Mouse (Mus musculus): ENCODE data around the gene Elavl3.

Elavl3 gene

DNA sequence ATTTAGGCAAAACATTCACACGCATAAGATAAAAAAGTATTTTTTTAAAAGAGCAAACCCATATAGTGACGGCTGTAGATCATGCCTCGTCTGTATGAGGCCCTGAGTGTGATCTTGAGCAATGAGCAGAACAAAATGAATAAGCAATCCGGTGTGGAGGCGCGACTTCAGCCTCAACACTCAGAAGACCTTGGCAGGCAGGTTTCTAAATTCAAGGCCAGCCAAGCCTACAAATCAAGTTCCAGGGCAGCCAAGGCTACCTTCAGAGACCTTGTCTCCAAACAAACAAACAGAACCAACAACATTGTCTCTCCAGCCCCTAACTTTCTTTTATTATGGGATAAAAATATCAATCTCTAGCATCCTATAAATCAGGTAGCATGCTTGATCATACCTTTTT, 51.5 kb downstream of the Elavl3 start:
- no peak for TF ChIP-seq GATA4 (IDR thresholded peaks at IDR 0.05; ENCODE audit: insufficient replicate concordance, low read length)

GRCm38 (mm10) chr9:21996178-21996867, 55.5 kb downstream of the Elavl3 start:
- TF ChIP-seq GATA4 (IDR thresholded peaks at IDR 0.05; ENCODE audit: insufficient replicate concordance, low read length) = no peak

DNA sequence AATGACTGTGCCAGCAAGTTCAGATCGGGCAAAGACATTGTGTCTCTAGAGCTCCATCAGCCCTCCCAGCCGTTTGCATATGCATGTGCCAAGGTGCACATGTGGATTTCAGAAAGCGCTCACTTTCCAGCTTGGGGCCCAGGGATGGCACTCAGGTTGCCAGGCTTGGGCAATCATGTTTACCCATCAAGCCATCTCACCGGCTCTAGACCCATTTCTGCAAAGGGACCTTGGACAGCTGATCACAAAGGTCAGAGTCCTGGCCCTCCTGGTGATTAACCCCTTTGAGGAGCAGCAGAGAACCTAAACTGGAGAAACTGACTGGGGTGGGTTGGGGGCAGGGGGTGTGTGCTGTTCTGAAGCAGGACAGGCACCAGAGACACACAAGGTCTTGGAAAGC, 59.6 kb downstream of the Elavl3 start:
- TF ChIP-seq GATA4 (IDR thresholded peaks at IDR 0.05; ENCODE audit: insufficient replicate concordance, low read length) = no peak

DNA sequence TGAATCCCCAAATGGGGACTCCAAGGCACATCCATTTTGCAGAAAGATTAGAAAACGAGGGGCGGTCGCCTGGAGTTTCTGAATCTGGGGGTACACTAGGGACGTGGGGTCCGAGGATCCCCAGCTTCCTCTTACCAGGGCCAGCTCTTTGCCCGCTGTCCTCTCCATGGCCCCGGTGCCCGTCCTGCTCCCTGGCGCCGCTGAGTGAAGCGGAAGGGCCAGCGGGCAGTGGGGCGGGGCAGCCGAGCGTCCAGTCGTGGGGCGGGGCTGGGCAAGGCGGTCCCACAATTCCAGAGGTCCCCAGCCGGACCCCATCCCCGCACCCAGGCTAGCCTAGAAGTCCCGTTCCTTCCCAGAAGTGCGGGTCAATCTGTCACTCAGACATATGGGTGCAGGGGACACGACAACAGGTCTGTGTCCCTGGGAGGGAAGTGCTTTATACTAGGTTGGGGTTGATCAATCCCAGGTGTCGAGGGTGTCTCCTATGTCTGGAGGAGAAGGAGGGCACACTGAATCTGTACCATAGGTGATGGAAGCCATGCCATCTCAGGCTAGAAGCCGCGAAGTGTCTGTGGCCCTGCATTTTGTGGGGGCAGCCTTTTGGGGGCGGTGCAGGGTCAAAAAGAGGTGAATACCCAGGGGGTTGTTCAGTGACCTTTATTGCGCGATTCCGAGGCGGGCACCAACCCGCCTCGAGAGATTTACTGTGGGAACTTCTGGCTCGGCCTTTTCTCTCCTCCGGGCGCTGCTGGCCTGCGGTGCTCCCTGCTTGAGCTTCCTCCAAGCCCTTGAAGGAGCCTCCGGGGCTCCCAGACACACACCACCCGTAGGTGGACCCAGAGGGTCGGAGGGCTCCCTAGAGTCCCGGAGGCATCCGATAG, 62.4 kb downstream of the Elavl3 start, which contains the start of gene Rgl3:
Rgl3 (minus strand) TSS at position 217 of the 881 bp plus-strand sequence.
- TF ChIP-seq GATA4 (IDR thresholded peaks at IDR 0.05; ENCODE audit: insufficient replicate concordance, low read length) = no peak

- TF ChIP-seq GATA4 (IDR thresholded peaks at IDR 0.05; ENCODE audit: insufficient replicate concordance, low read length) = no peak
Observed at GRCm38 (mm10) chr9:21988421-21989101, 63.3 kb downstream of the Elavl3 start.

DNA sequence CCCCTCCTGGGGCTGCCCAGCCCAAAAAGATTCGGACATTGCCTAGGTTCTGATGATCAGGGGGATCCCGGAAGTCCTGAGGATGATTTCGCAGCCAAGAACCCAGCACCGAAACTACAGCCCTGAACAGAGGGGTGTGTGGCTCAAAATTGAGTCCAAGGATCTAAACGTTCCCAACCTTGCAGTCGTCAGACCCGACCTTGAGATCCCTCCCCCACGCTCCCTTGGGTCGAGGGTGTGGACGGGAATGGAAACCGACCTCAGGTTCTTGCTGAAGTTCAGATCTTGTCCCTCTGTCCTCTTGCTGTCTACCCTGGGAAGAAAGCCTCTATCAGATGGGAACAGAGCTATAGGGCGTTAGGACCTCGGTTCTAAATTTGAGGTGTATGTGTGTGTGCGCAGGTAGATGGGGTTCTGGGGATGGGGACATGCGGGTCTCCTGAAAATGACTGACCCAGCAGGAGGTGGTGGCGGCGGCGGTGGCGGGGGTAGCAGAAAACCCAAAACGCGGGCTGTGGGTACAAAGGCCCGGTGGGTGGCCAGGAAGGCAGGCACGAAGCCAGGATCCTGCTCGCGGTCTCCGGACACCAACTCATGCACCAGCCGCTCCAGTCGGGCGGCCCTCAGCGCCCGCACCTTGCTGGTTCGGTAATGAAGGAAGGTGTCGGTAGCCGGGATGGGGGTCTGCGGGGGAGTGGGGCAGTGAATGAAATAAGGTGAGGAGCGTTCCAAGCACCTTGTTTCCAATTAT, 64.1 kb downstream of the Elavl3 start:
- no peak for TF ChIP-seq GATA4 (IDR thresholded peaks at IDR 0.05; ENCODE audit: insufficient replicate concordance, low read length)

DNA sequence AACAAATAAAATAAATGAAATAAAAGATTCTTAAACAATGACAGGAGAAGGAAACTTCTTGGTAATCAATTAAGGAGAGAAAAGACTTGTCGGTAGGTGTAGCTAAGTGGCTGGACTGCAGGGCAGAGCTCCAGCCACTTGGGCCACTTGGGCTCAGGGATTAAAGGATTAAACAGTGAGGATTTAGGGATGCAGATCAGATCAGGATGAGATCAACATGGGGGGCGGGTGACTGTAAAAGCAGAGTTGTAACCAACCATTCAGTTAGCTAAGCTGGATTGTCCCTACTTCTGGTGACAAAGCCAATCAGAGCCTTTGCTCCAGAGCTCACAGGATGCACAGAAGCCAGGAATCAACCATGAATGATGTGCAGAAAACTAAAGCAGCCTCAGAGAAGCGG, 67.9 kb downstream of the Elavl3 start:
- no peak for TF ChIP-seq GATA4 (IDR thresholded peaks at IDR 0.05; ENCODE audit: insufficient replicate concordance, low read length)

DNA sequence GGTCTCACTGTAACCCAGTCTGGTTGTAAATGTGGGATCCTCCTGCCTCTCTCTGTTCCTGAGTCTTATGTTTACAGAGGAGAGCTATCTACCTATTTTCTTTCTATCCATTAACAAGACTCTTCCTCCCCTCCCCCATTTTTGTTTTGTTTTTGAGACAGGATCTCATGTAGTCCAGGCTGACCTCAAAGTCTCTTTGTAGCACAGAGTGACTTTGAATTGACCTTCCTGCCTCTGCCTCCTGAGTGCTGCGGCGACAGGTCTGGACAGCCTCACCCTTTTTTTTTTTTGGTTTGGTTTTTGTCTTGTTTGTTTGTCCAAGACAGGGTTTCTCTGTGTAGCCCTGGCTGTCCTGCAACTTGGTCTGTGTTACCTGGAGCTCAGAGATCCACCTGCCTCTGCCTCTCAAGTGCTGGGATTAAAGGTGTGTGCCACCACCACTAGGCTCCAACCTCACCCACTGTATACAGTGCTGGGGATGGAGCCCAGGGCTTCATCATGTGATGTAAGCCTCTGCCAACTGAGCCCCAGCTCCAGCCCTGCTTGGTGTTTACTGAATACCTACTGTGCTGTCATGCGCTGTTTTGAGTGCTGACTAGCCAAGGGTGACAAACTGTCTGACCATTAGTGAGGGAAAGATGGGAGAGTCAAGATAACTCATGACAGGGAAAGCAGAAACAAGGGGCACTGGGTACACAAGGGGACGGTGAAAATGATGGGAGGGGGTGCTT, 73.3 kb downstream of the Elavl3 start:
- TF ChIP-seq GATA4 (IDR thresholded peaks at IDR 0.05; ENCODE audit: insufficient replicate concordance, low read length) = no peak

DNA sequence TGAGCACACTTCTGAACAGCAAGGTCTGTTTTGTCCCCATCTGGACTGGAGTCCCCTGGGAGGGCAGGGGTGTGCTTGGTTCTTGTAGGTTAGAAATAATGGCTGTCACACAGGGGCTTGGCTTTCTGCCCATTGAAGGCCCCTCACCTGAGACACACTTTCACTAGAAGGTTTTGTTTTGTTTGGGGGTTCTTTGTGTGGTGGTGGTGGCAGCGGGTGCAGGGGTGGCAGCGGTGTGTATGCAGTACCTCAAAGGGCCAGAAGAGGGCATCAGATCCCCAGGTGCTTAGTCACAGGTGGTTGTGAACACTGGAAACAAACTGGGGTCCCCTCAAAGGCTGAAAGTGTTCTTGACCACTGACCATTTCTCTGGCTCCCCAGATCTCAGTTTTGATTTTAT, 73.9 kb downstream of the Elavl3 start:
- TF ChIP-seq GATA4 (IDR thresholded peaks at IDR 0.05; ENCODE audit: insufficient replicate concordance, low read length) = no peak

GRCm38 (mm10) chr9:21977331-21977730, 74.5 kb downstream of the Elavl3 start:
- no peak for TF ChIP-seq GATA4 (IDR thresholded peaks at IDR 0.05; ENCODE audit: insufficient replicate concordance, low read length)

DNA sequence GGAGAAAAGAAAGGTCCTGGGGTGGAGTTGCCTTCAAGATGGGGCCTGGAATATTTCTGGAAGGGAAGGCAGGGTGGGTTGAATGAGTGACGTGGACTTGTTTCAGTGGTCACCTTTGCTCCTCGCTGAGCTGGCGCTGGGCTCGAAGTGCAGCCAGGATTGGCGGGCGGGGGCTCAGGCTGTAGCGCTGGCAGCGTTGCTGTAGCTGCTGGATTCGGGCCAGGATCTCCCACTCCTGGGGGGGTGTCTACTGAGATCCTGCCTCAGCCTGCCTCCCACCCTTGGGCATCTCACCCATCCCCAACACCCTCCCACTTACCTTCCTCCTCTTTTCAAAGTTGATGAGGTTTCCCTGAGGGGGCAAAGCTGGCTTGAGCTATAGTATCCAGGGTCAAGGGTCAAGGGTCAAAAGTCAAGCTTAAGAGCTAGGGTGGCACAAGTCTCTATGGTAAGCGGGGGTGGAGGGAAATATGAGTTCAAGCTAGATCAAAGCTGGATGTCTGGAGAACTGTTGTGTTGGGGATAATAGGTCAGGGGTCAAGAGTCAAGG, 75.1 kb downstream of the Elavl3 start:
- no peak for TF ChIP-seq GATA4 (IDR thresholded peaks at IDR 0.05; ENCODE audit: insufficient replicate concordance, low read length)

DNA sequence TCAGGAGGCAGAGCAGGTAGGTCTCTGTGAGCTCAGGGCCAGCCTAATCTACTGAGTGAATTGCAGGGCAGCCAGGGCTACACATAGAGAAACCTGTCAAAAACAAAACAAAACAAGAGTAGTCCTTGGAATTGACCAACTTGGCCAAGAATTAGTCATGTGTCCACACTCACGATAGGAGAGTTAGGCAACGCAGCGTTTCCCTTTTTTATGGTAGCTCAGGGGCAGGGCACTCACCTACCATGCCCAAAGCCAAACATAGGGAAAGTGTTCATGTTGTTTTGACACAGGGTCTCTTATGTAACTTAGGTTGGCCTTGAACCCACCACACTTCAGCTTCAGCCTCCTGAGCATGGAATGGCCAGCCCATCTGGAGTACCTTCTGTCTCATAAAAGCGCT, 82.5 kb downstream of the Elavl3 start:
- TF ChIP-seq GATA4 (IDR thresholded peaks at IDR 0.05; ENCODE audit: insufficient replicate concordance, low read length) = no peak

DNA sequence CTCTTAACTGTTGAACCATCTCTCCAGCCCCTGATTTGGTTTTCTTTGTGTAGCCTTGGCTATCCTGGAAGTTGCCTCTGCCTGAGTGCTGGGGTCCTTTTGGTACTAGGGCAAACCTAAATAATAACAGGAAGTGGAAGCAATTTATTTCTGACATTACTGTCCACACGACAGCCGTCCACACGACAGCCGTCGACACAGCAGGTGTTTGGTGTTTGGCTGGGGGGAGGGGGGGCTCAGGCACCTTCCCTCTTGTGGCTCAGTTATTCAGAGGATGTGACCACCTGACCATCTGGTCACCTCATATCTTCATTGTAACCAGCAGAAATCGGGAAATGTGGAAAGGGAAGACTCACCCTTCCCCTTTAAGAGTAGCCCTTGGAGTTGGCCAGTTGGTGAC, 82.9 kb downstream of the Elavl3 start:
- TF ChIP-seq GATA4 (IDR thresholded peaks at IDR 0.05; ENCODE audit: insufficient replicate concordance, low read length) = no peak

Data from liver, adult (tissue).